Mouse (Mus musculus): ENCODE measurements around the gene Cacna1e. TPM values are rescaled to one million over a fixed set of nuclear protein-coding genes. Genes with fewer than 3 reads are reported as not detected.

Cacna1e gene
- polyA plus RNA-seq, 1 experiment from 2014 or later: 0.39 TPM

GRCm38 (mm10) chr1:154582516-154582915 is 301.8 kb downstream of the Cacna1e start:
- no peak for ATAC-seq (ENCODE audit: low FRiP score, low TSS enrichment)
- 84% methylated on average over 3 of the region's 3 CpGs for WGBS
- H3K36me3 ChIP-seq (ENCODE audit: control insufficient read depth, insufficient read depth, low read length): no peaks in the 10 kb centered on the region
- no peak for DNase-seq (ENCODE audit: low spot score)
- TF ChIP-seq CTCF (IDR thresholded peaks at IDR 0.05; ENCODE audit: low read depth) (no peak), EP300 (optimal IDR thresholded peaks at IDR 0.05) (no peak)
- no peaks in the 10 kb centered on the region for H3K9me3 ChIP-seq (ENCODE audit: control insufficient read depth, low read length)
- no peak overlapping the region for H3K27ac ChIP-seq (replicated peaks)
- no peak overlapping the region for H3K4me2 ChIP-seq (replicated peaks; ENCODE audit: low read depth)
- H3K4me1 ChIP-seq (replicated peaks; ENCODE audit: control insufficient read depth, insufficient read depth): no peaks in the 10 kb centered on the region
- no peak overlapping the region for H3K9ac ChIP-seq (ENCODE audit: low read length)
- no peak overlapping the region for H3K4me3 ChIP-seq (ENCODE audit: low read depth, low read length)
- H3K27me3 ChIP-seq (ENCODE audit: control insufficient read depth, insufficient read depth, low read length): no peaks in the 10 kb centered on the region

- Histone ChIP-seq H3K9me3 (ENCODE audit: control insufficient read depth, low read length) (no peaks in the 10 kb centered on the region), H3K4me2 (replicated peaks; ENCODE audit: low read depth) (no peak overlapping the region), H3K27ac (replicated peaks) (no peak overlapping the region), H3K36me3 (ENCODE audit: control insufficient read depth, insufficient read depth, low read length) (no peaks in the 10 kb centered on the region), H3K9ac (ENCODE audit: low read length) (no peak overlapping the region), H3K4me3 (ENCODE audit: low read depth, low read length) (no peak overlapping the region), H3K27me3 (ENCODE audit: control insufficient read depth, insufficient read depth, low read length) (no peaks in the 10 kb centered on the region), H3K4me1 (replicated peaks; ENCODE audit: control insufficient read depth, insufficient read depth) (no peaks in the 10 kb centered on the region)
- 72% methylated on average over 2 of the region's 2 CpGs for WGBS
- no peak for ATAC-seq (ENCODE audit: low FRiP score, low TSS enrichment)
- no peak for DNase-seq (ENCODE audit: low spot score)
- TF ChIP-seq EP300 (optimal IDR thresholded peaks at IDR 0.05): no peak
- no peak for TF ChIP-seq CTCF (IDR thresholded peaks at IDR 0.05; ENCODE audit: low read depth)
Measured at GRCm38 (mm10) chr1:154579929-154580328, 304.4 kb downstream of the Cacna1e start.

GRCm38 (mm10) chr1:154578748-154579147 is 305.6 kb downstream of the Cacna1e start:
- Histone ChIP-seq H3K27ac (replicated peaks) (no peak overlapping the region), H3K27me3 (ENCODE audit: control insufficient read depth, insufficient read depth, low read length) (no peaks in the 10 kb centered on the region), H3K9me3 (ENCODE audit: control insufficient read depth, low read length) (no peaks in the 10 kb centered on the region), H3K4me1 (replicated peaks; ENCODE audit: control insufficient read depth, insufficient read depth) (no peaks in the 10 kb centered on the region), H3K4me2 (replicated peaks; ENCODE audit: low read depth) (no peak overlapping the region), H3K9ac (ENCODE audit: low read length) (no peak overlapping the region), H3K4me3 (ENCODE audit: low read depth, low read length) (no peak overlapping the region), H3K36me3 (ENCODE audit: control insufficient read depth, insufficient read depth, low read length) (no peaks in the 10 kb centered on the region)
- WGBS: 77% methylated on average over 4 of the region's 4 CpGs
- ATAC-seq (ENCODE audit: low FRiP score, low TSS enrichment) (no peak), DNase-seq (ENCODE audit: low spot score) (no peak)
- TF ChIP-seq EP300 (optimal IDR thresholded peaks at IDR 0.05) (no peak), CTCF (IDR thresholded peaks at IDR 0.05; ENCODE audit: low read depth) (no peak)

- no peak overlapping the region for H3K27ac ChIP-seq (replicated peaks)
Measured at GRCm38 (mm10) chr1:154576418-154576817, 307.9 kb downstream of the Cacna1e start.

GRCm38 (mm10) chr1:154566026-154566425 is 318.3 kb downstream of the Cacna1e start:
- Histone ChIP-seq H3K36me3 (ENCODE audit: control insufficient read depth, insufficient read depth, low read length) (no peaks in the 10 kb centered on the region), H3K4me3 (ENCODE audit: low read depth, low read length) (no peak overlapping the region), H3K27ac (replicated peaks) (no peak overlapping the region), H3K4me1 (replicated peaks; ENCODE audit: control insufficient read depth, insufficient read depth) (no peaks in the 10 kb centered on the region), H3K9me3 (ENCODE audit: control insufficient read depth, low read length) (no peaks in the 10 kb centered on the region), H3K4me2 (replicated peaks; ENCODE audit: low read depth) (no peak overlapping the region), H3K9ac (ENCODE audit: low read length) (no peak overlapping the region), H3K27me3 (ENCODE audit: control insufficient read depth, insufficient read depth, low read length) (no peaks in the 10 kb centered on the region)
- DNase-seq (ENCODE audit: low spot score) (no peak), ATAC-seq (ENCODE audit: low FRiP score, low TSS enrichment) (no peak)
- 70% methylated on average over 6 of the region's 6 CpGs for WGBS
- TF ChIP-seq CTCF (IDR thresholded peaks at IDR 0.05; ENCODE audit: low read depth) (no peak), EP300 (optimal IDR thresholded peaks at IDR 0.05) (no peak)

More at GRCm38 (mm10) chr1:154576418-154576817, 307.9 kb downstream of the Cacna1e start:
- Histone ChIP-seq H3K36me3 (ENCODE audit: control insufficient read depth, insufficient read depth, low read length) (no peaks in the 10 kb centered on the region), H3K4me3 (ENCODE audit: low read depth, low read length) (no peak overlapping the region), H3K4me1 (replicated peaks; ENCODE audit: control insufficient read depth, insufficient read depth) (no peaks in the 10 kb centered on the region), H3K9ac (ENCODE audit: low read length) (no peak overlapping the region), H3K4me2 (replicated peaks; ENCODE audit: low read depth) (no peak overlapping the region), H3K9me3 (ENCODE audit: control insufficient read depth, low read length) (no peaks in the 10 kb centered on the region), H3K27me3 (ENCODE audit: control insufficient read depth, insufficient read depth, low read length) (no peaks in the 10 kb centered on the region)
- TF ChIP-seq CTCF (IDR thresholded peaks at IDR 0.05; ENCODE audit: low read depth): no peak
- TF ChIP-seq EP300 (optimal IDR thresholded peaks at IDR 0.05): no peak
- 65% methylated on average over 2 of the region's 2 CpGs for WGBS
- ATAC-seq (ENCODE audit: low FRiP score, low TSS enrichment): no peak
- DNase-seq (ENCODE audit: low spot score): no peak

GRCm38 (mm10) chr1:154555811-154556210 is 328.5 kb downstream of the Cacna1e start:
- no peak for TF ChIP-seq CTCF (IDR thresholded peaks at IDR 0.05; ENCODE audit: low read depth)
- TF ChIP-seq EP300 (optimal IDR thresholded peaks at IDR 0.05): no peak
- Histone ChIP-seq H3K27me3 (ENCODE audit: control insufficient read depth, insufficient read depth, low read length) (no peaks in the 10 kb centered on the region), H3K9me3 (ENCODE audit: control insufficient read depth, low read length) (no peaks in the 10 kb centered on the region), H3K4me3 (ENCODE audit: low read depth, low read length) (no peak overlapping the region), H3K36me3 (ENCODE audit: control insufficient read depth, insufficient read depth, low read length) (no peaks in the 10 kb centered on the region), H3K27ac (replicated peaks) (no peak overlapping the region), H3K4me1 (replicated peaks; ENCODE audit: control insufficient read depth, insufficient read depth) (no peaks in the 10 kb centered on the region), H3K4me2 (replicated peaks; ENCODE audit: low read depth) (no peak overlapping the region), H3K9ac (ENCODE audit: low read length) (no peak overlapping the region)
- ATAC-seq (ENCODE audit: low FRiP score, low TSS enrichment) (no peak), DNase-seq (ENCODE audit: low spot score) (no peak)
- WGBS: 36% methylated on average over 1 of the region's 1 CpGs
